Mouse (Mus musculus): ENCODE data around the gene Lhfpl4. TPM values are rescaled to one million over a fixed set of nuclear protein-coding genes. Genes with fewer than 3 reads are reported as not detected.

Lhfpl4 gene
- polyA plus RNA-seq, 1 experiment: 0.49 TPM

DNA sequence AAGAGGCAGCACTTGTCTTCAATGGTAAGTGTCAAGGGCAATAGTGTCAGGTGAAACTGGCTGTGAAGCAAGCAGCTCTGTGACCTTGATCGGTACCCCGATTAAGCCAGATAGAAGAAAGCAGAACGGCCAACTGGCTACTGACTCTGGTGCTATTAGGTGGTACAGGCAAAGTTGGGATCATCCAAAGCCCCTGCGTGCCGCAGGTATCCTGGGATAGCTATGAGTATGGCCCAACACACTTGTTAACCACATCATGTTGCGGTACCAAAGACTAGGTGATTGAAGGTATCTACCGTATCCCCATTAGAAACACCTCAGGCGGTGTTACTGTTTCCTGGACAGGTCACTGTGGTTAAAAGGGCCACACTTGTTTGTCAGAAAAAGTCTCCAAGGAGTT is 41.1 kb downstream of the Lhfpl4 start:
- no peaks in the 10 kb centered on the region for H3K4me1 ChIP-seq (ENCODE audit: control insufficient read depth, insufficient read depth, low read length)
- H3K27ac ChIP-seq (ENCODE audit: control insufficient read depth, insufficient read depth, low read depth, low read length): no peak overlapping the region
- no peak overlapping the region for H3K4me3 ChIP-seq (ENCODE audit: control insufficient read depth, low read depth, low read length)
- H3K36me3 ChIP-seq (ENCODE audit: control insufficient read depth, insufficient read depth, low read length): 0 out of 2 replicates have a peak, but pooled peaks cover 1% of the 10 kb centered on the region
- no peak for TF ChIP-seq CTCF (IDR thresholded peaks at IDR 0.05; ENCODE audit: control insufficient read depth, insufficient read depth, insufficient replicate concordance, low read depth, low read length)
- no peak for TF ChIP-seq POLR2A (IDR thresholded peaks at IDR 0.05; ENCODE audit: control insufficient read depth, low read depth, low read length)
- H3K27me3 ChIP-seq (ENCODE audit: control insufficient read depth, insufficient read depth, low read length): no peaks in the 10 kb centered on the region

DNA sequence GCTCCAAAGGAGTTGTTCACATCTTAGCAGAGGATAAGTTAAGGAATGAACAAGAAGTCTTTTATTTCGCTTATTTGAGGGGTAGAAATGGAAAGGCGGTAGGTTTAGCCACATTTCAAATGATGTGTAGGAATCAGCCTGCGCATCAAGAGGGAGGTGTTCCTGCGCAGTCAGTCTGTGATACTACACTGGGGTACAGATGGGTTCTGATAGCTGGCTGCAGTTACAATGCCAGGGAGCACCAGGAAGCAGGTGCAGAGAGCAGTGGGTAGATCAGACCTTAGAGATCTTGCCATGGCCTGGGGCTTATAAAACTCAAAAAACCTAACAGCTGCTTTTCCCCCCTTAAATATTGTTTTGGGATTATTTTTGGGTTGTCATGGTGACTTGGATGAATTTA is 49.9 kb downstream of the Lhfpl4 start:
- no peak overlapping the region for H3K27ac ChIP-seq (ENCODE audit: control insufficient read depth, insufficient read depth, low read depth, low read length)
- H3K4me3 ChIP-seq (ENCODE audit: control insufficient read depth, low read depth, low read length): no peak overlapping the region
- H3K4me1 ChIP-seq (ENCODE audit: control insufficient read depth, insufficient read depth, low read length): no peaks in the 10 kb centered on the region
- no peak for TF ChIP-seq POLR2A (IDR thresholded peaks at IDR 0.05; ENCODE audit: control insufficient read depth, low read depth, low read length)
- no peak for TF ChIP-seq CTCF (IDR thresholded peaks at IDR 0.05; ENCODE audit: control insufficient read depth, insufficient read depth, insufficient replicate concordance, low read depth, low read length)
- no peaks in the 10 kb centered on the region for H3K27me3 ChIP-seq (ENCODE audit: control insufficient read depth, insufficient read depth, low read length)
- H3K36me3 ChIP-seq (ENCODE audit: control insufficient read depth, insufficient read depth, low read length): peaks cover 3% of the 10 kb centered on the region

DNA sequence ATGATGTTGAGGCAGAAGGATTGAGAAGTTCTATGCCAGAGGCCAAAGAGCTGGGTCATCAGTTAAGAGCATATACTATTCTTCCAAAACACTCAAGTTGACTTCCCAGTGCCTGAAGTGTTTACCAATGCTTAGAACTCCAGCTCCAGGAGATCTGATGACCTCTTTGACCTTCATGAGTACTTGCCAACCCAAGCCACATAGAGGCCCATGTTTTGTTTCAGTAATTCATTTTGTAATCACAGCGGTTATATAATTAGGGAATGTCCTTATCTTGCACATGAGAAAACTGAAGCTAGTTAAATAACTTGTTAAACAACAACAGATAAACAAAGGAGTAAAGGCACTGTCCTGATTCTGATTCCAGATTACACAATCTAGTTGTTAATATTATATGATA is 50.4 kb downstream of the Lhfpl4 start:
- TF ChIP-seq POLR2A (IDR thresholded peaks at IDR 0.05; ENCODE audit: control insufficient read depth, low read depth, low read length) (no peak), CTCF (IDR thresholded peaks at IDR 0.05; ENCODE audit: control insufficient read depth, insufficient read depth, insufficient replicate concordance, low read depth, low read length) (no peak)

DNA sequence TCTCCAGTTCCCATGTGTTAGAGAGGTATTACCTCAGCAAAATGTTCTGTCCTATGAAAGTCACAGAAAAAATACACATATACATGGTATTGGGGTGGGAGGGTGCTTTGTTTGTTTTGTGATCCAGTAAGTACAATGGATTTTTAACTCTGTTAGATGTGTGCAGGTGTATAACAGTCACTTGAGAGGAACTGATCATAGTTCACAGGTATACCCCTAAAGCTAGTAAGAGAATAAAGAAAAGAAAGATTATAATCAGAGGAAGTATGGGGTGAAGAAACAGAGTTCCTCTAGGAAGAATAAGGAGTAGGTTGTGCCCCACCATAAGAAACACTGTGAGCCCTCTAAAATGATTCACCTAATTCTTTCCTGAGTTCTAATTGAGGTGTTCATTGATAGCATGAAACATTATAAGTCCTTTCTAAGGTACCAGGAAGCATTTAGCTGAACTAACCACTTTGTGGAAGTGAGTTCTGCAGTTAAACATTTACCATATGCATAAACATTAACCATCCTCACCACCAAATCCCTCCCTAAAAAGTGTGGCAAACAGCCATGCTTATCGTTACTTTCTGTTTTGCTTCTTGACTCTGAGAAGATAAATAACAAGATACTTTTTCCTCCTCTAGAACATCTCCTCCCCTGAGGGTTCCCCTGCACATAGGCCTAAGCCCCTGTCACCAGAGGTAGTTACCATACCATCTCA is 53.6 kb downstream of the Lhfpl4 start:
- Histone ChIP-seq H3K4me3 (ENCODE audit: control insufficient read depth, low read depth, low read length) (no peak overlapping the region), H3K27ac (ENCODE audit: control insufficient read depth, insufficient read depth, low read depth, low read length) (no peak overlapping the region), H3K4me1 (ENCODE audit: control insufficient read depth, insufficient read depth, low read length) (no peaks in the 10 kb centered on the region), H3K27me3 (ENCODE audit: control insufficient read depth, insufficient read depth, low read length) (no peaks in the 10 kb centered on the region), H3K36me3 (ENCODE audit: control insufficient read depth, insufficient read depth, low read length) (peaks cover 2% of the 10 kb centered on the region)
- TF ChIP-seq POLR2A (IDR thresholded peaks at IDR 0.05; ENCODE audit: control insufficient read depth, low read depth, low read length) (no peak), CTCF (IDR thresholded peaks at IDR 0.05; ENCODE audit: control insufficient read depth, insufficient read depth, insufficient replicate concordance, low read depth, low read length) (no peak)

More for the DNA sequence above, 50.4 kb downstream of the Lhfpl4 start:
- Histone ChIP-seq H3K4me3 (ENCODE audit: control insufficient read depth, low read depth, low read length) (no peak overlapping the region), H3K27me3 (ENCODE audit: control insufficient read depth, insufficient read depth, low read length) (no peaks in the 10 kb centered on the region), H3K27ac (ENCODE audit: control insufficient read depth, insufficient read depth, low read depth, low read length) (no peak overlapping the region), H3K4me1 (ENCODE audit: control insufficient read depth, insufficient read depth, low read length) (no peaks in the 10 kb centered on the region), H3K36me3 (ENCODE audit: control insufficient read depth, insufficient read depth, low read length) (peaks cover 2% of the 10 kb centered on the region)

DNA sequence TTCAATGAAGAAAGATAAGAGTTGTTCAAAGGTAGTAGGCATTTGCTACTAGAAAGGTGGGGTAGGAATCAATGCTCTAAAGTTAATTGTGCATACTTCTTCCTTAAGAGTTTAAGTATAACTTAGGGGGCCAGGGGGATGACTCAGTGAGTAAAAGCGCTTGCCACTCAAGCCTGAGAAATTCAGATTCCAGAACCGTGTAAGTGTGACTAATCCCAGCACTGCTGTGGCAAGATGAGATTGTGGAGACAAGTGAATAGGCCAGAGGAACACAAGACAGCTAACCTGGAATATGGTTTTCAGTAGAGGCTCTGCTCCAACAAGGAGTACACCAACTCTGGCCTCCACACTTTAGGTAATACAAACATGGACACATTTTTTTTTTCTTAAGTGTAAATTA is 61.8 kb downstream of the Lhfpl4 start:
- Histone ChIP-seq H3K27ac (ENCODE audit: control insufficient read depth, insufficient read depth, low read depth, low read length) (no peak overlapping the region), H3K27me3 (ENCODE audit: control insufficient read depth, insufficient read depth, low read length) (no peaks in the 10 kb centered on the region), H3K4me3 (ENCODE audit: control insufficient read depth, low read depth, low read length) (no peak overlapping the region), H3K36me3 (ENCODE audit: control insufficient read depth, insufficient read depth, low read length) (no peaks in the 10 kb centered on the region), H3K4me1 (ENCODE audit: control insufficient read depth, insufficient read depth, low read length) (no peaks in the 10 kb centered on the region)
- TF ChIP-seq CTCF (IDR thresholded peaks at IDR 0.05; ENCODE audit: control insufficient read depth, insufficient read depth, insufficient replicate concordance, low read depth, low read length) (no peak), POLR2A (IDR thresholded peaks at IDR 0.05; ENCODE audit: control insufficient read depth, low read depth, low read length) (no peak)

DNA sequence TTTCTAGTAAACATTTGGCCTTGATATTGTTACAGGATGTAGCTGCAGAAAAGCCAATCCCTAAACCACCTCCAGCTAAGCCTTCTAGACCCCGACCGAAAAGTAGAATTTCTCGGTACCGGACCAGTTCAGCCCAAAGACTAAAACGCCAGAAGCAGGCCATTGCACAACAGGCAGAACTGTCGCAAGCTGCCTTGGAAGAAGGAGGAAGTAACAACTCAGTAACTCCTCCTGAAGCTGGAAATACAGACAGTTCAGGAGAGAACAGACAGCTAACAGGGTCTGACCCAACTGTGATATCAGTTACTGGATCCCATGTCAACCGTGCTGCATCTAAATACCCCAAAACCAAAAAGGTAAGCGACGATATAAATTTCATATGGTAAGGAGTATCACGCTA is 74.4 kb downstream of the Lhfpl4 start:
- H3K4me1 ChIP-seq (ENCODE audit: control insufficient read depth, insufficient read depth, low read length): no peaks in the 10 kb centered on the region
- H3K27me3 ChIP-seq (ENCODE audit: control insufficient read depth, insufficient read depth, low read length): no peaks in the 10 kb centered on the region
- no peak overlapping the region for H3K27ac ChIP-seq (ENCODE audit: control insufficient read depth, insufficient read depth, low read depth, low read length)
- peaks cover 2% of the 10 kb centered on the region for H3K36me3 ChIP-seq (ENCODE audit: control insufficient read depth, insufficient read depth, low read length)
- TF ChIP-seq POLR2A (IDR thresholded peaks at IDR 0.05; ENCODE audit: control insufficient read depth, low read depth, low read length) (no peak), CTCF (IDR thresholded peaks at IDR 0.05; ENCODE audit: control insufficient read depth, insufficient read depth, insufficient replicate concordance, low read depth, low read length) (no peak)
- no peak overlapping the region for H3K4me3 ChIP-seq (ENCODE audit: control insufficient read depth, low read depth, low read length)

Other genes starting within 250 kb of the Lhfpl4 start
- 5.3 and 7.1 TPM in 2 replicates for gene Srgap3, start 248.1 kb downstream of the Lhfpl4 start, polyA plus RNA-seq (2012; rRNA removed)
- 45.0 and 54.4 TPM in 2 replicates for gene Thumpd3, start 149.2 kb downstream of the Lhfpl4 start, polyA plus RNA-seq (2012; rRNA removed)
- gene Setd5, start 118.0 kb downstream of the Lhfpl4 start, polyA plus RNA-seq (2012; rRNA removed): 21.3 TPM in 2 replicates
- 28.6 and 29.8 TPM in 2 replicates for gene Mtmr14, start 42.5 kb upstream of the Lhfpl4 start, polyA plus RNA-seq (2012; rRNA removed)
- gene Cpne9, start 86.9 kb upstream of the Lhfpl4 start, polyA plus RNA-seq (2012; rRNA removed): 0.34 and 0.58 TPM in 2 replicates
- gene Brpf1, start 111.8 kb upstream of the Lhfpl4 start, polyA plus RNA-seq (2012; rRNA removed): 11.7 and 12.4 TPM in 2 replicates
- gene Ogg1, start 131.6 kb upstream of the Lhfpl4 start, polyA plus RNA-seq (2012; rRNA removed): 30.0 and 31.0 TPM in 2 replicates
- gene Camk1, start 148.6 kb upstream of the Lhfpl4 start, polyA plus RNA-seq (2012; rRNA removed): 2.4 and 4.3 TPM in 2 replicates
- gene Tada3, start 182.5 kb upstream of the Lhfpl4 start, polyA plus RNA-seq (2012; rRNA removed): 42.3 and 50.3 TPM in 2 replicates
- gene Arpc4, start 182.7 kb upstream of the Lhfpl4 start, polyA plus RNA-seq (2012; rRNA removed): 14.4 and 15.3 TPM in 2 replicates
- 133 and 137 TPM in 2 replicates for gene Ttll3, start 193.9 kb upstream of the Lhfpl4 start, polyA plus RNA-seq (2012; rRNA removed)
- 28.3 and 32.4 TPM in 2 replicates for gene Rpusd3, start 224.0 kb upstream of the Lhfpl4 start, polyA plus RNA-seq (2012; rRNA removed)
- gene Cidec, start 240.4 kb upstream of the Lhfpl4 start, polyA plus RNA-seq (2012; rRNA removed): 1.7 and 5.7 TPM in 2 replicates
- 51.8 and 62.2 TPM in 2 replicates for gene Jagn1, start 247.2 kb upstream of the Lhfpl4 start, polyA plus RNA-seq (2012; rRNA removed)

All from testis, adult 2 months (tissue).